Mouse (Mus musculus) kidney, adult 2 months (tissue): ENCODE data around the gene Klc3. TPM values are rescaled to one million over a fixed set of nuclear protein-coding genes. Genes with fewer than 3 reads are reported as not detected.

Experiments used
- DNase-seq: peaks from one replicate; pipeline ENCODE4 v3.0.0; 2021
- H3K27ac ChIP-seq: fragments of 200-500 bp; 2 replicates; pipeline ENCODE4 v1.5.1; 2012; ENCODE audit warnings: low read depth, low read length, control low read depth, inconsistent platforms; ENCODE audit not compliant: insufficient read depth
- H3K27me3 ChIP-seq: fragments of 200-500 bp; replicated peaks from 2 replicates; pipeline ENCODE4 v1.6.1; 2012; ENCODE audit warnings: mild to moderate bottlenecking, moderate library complexity, low read length, inconsistent platforms; ENCODE audit not compliant: control insufficient read depth, insufficient read depth
- H3K36me3 ChIP-seq: fragments of 200-500 bp; 2 replicates; pipeline ENCODE4 v1.6.1; 2012; ENCODE audit warnings: mild to moderate bottlenecking, moderate library complexity, low read length, inconsistent platforms; ENCODE audit not compliant: control insufficient read depth, insufficient read depth
- H3K4me1 ChIP-seq: fragments of 200-500 bp; 2 replicates; pipeline ENCODE4 v1.6.1; 2011; ENCODE audit warnings: low read length; ENCODE audit not compliant: control insufficient read depth, insufficient read depth
- H3K4me3 ChIP-seq: fragments of 200-500 bp; 2 replicates; pipeline ENCODE4 v1.5.1; 2011; ENCODE audit warnings: mild to moderate bottlenecking, low read depth, low read length, control low read depth; ENCODE audit not compliant: insufficient read depth
- CTCF ChIP-seq: fragments of 200-500 bp; conservative IDR thresholded peaks from 2 replicates; pipeline ENCODE4 v1.5.1; 2011; ENCODE audit warnings: low read depth, mild to moderate bottlenecking, control low read depth, low read length, moderate library complexity, mixed read lengths; ENCODE audit not compliant: insufficient read depth, insufficient read length
- POLR2A ChIP-seq: fragments of 200-500 bp; IDR thresholded peaks from one replicate; pipeline ENCODE4 v1.6.1; 2011; ENCODE audit warnings: low read depth, low read length, control low read depth
- WGBS: fragments of 180-500 bp; shearing (Covaris S2); methylation state at CpG from one replicate; pipeline ENCODE4 v1.1.7; 2018; 5-methylcytosine and 5-hydroxymethylcytosine counted together
- polyA plus RNA-seq: library from polyadenylated mRNA; depleted of rRNA; stranded (reverse); fragments of >200 nt; gene quantifications from 2 replicates; pipeline ENCODE4 v1.2.3, GENCODE M21; 2012; rRNA removed

Klc3 gene
- polyA plus RNA-seq, 1 experiment, result 3.7 TPM

DNA sequence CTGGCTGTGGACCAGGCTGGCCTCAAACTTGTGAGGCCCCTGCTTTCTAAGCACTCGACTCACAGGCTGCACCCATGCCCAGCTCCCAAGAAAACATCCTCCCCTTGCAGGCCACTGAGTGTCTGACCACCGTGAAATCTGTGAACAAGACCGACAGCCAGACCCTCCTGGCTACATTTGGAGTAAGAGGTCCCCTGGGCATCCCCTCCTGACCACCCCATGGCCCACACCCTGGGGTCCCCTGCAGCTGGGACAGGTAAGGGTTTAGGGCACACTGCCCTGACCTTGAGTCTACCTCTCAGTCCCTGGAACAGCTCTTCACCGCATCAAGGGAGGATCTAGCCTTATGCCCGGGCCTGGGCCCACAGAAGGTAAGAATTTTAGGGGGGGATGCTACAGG, 48.9 kb downstream of the Klc3 start:
- DNase-seq, result no peak
- H3K27ac ChIP-seq, result no peak overlapping the region
- no peak overlapping the region for H3K4me3 ChIP-seq
- TF ChIP-seq CTCF (no peak), POLR2A (no peak)
- no peaks in the 10 kb centered on the region for H3K36me3 ChIP-seq
- whole genome bisulfite sequencing, result 84% methylated on average over 5 of the region's 5 CpGs
- H3K4me1 ChIP-seq, result no peaks in the 10 kb centered on the region; the same call in 1 of the 2 replicates
- H3K27me3 ChIP-seq, result no peaks in the 10 kb centered on the region

DNA sequence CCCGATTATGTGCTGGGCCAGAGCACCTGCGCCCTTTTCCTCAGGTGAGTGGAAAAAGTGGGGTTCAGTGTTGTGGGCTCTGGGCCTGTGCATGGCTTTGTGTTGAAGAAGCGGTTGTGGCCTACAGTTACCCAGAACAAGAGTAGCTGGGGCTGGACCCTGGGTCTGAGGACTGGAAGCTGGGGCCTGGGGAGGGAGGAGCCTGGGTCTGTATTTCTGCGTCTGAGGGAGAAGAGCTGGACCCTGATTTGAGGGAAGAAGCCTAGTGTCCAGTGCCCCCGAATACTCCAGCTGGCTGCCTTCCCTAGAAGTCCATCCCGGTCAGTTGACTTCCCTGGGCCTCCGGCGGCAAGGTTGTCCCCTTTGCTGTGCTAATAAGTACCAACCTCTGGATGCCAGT, 53.7 kb downstream of the Klc3 start:
- WGBS, result 90% methylated on average over 8 of the region's 8 CpGs
- no peak for DNase-seq
- no peaks in the 10 kb centered on the region; the same call in 1 of the 2 replicates for H3K4me1 ChIP-seq
- TF ChIP-seq CTCF, result no peak
- no peak for TF ChIP-seq POLR2A
- H3K4me3 ChIP-seq, result no peak overlapping the region
- no peaks in the 10 kb centered on the region for H3K36me3 ChIP-seq
- no peak overlapping the region for H3K27ac ChIP-seq
- H3K27me3 ChIP-seq, result no peaks in the 10 kb centered on the region

DNA sequence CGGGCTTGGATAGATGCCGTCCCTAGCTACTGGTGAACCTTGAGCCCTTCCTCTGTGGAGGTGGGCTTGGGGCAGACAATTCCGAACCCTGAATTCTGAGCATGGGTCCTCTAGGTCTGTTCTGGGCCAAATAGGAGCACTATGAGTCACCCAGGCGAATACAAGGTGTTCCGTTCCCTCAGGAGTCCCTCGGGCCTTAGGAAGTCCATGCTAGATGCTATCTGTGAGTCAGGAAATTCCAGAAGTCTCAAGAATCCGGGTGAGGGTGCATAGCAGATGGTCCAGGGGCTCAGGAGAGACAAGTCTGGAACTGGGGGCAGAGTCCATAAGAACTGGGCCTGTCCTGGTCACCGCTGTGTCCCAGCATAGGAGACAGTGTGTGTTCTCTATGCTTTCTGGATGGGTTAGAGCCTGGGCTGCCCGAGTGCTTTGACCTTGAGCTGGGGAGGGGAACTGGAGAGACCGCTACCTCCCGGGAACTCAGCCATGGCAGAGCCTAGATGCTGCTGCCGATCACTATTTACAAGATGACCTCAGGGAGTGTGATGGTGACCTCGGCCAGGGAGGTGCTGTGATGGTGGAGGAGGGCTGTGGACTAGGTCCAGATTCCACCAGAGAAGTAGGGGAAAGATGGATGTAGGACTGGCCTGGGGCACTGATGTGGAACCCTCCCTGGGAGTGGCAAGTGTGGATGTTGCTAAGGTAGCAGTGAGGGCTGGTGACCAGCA, 54.6 kb downstream of the Klc3 start:
- WGBS, result 45% methylated on average over 13 of the region's 13 CpGs
- TF ChIP-seq CTCF (no peak), POLR2A (no peak)
- H3K27me3 ChIP-seq, result no peaks in the 10 kb centered on the region
- H3K27ac ChIP-seq, result peak overlapping the region; percentile 48
- peaks cover 2% of the 10 kb centered on the region; the same call in 1 of the 2 replicates for H3K4me1 ChIP-seq
- H3K4me3 ChIP-seq, result no peak overlapping the region
- peak; percentile 38 for DNase-seq
- H3K36me3 ChIP-seq, result no peaks in the 10 kb centered on the region

DNA sequence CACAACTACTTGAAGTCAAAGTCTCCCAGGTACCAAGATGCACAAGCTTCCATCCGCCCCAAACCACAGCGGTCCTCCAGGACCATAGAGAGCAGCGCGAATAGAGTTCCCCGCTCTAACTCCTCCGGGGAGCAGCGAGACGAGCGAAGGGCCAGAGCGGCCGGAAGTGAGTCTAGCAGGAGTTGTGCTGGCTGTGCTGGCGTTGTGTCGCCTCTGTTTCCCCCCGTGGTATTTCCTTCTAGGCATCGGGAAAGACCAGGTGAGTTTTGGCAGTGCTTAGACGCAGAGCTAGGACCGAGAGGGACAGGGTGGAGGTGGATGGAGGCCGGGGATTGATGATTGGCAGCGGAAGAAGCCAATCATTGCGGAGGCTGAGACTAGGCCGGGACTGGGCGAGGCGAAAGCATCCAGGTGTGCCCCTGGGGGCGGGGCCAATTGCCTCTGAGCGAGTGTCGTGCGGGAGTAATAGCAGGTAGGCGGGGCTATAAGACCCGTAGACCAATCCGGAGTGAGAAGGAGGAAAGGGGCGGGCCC, 58.9 kb downstream of the Klc3 start:
- TF ChIP-seq CTCF (no peak), POLR2A (peak; percentile 5)
- H3K36me3 ChIP-seq, result no peaks in the 10 kb centered on the region
- peaks cover 8% of the 10 kb centered on the region; the same call in 1 of the 2 replicates for H3K4me1 ChIP-seq
- peak overlapping the region; percentile 84 for H3K27ac ChIP-seq
- peak overlapping the region; percentile 79 for H3K4me3 ChIP-seq
- no peaks in the 10 kb centered on the region for H3K27me3 ChIP-seq
- peak; percentile 99 for DNase-seq
- under 1% methylated on average over 31 of the region's 31 CpGs for WGBS

Other genes starting within 250 kb of the Klc3 start
- 0.13 and 0.20 TPM in 2 replicates for gene Gipr, start 238.0 kb downstream of the Klc3 start, polyA plus RNA-seq
- gene Eml2, start 227.7 kb downstream of the Klc3 start, polyA plus RNA-seq, result 38.8 and 39.0 TPM in 2 replicates
- gene Gpr4, start 191.6 kb downstream of the Klc3 start, polyA plus RNA-seq, result 10.1 and 10.8 TPM in 2 replicates
- 41.7 and 48.5 TPM in 2 replicates for gene Opa3, start 175.8 kb downstream of the Klc3 start, polyA plus RNA-seq
- gene Vasp, start 132.3 kb downstream of the Klc3 start, polyA plus RNA-seq, result 69.5 and 71.5 TPM in 2 replicates
- gene Ppm1n, start 124.0 kb downstream of the Klc3 start, polyA plus RNA-seq, result not detected in 2 replicates
- gene Rtn2, start 121.5 kb downstream of the Klc3 start, polyA plus RNA-seq, result 7.6 and 19.1 TPM in 2 replicates
- 0.17 and 0.19 TPM in 2 replicates for gene Fosb, start 94.1 kb downstream of the Klc3 start, polyA plus RNA-seq
- gene Ercc1, start 59.3 kb downstream of the Klc3 start, polyA plus RNA-seq, result 27.6 and 31.9 TPM in 2 replicates
- 5.3 and 5.9 TPM in 2 replicates for gene Cd3eap, start 44.6 kb downstream of the Klc3 start, polyA plus RNA-seq
- 5.9 and 6.8 TPM in 2 replicates for gene Ppp1r13l, start 44.4 kb downstream of the Klc3 start, polyA plus RNA-seq
- 32.4 and 39.9 TPM in 2 replicates for gene Ercc2, start 22.1 kb downstream of the Klc3 start, polyA plus RNA-seq
- 2.0 and 420 TPM in 2 replicates for gene Ckm, start 672 bp upstream of the Klc3 start, polyA plus RNA-seq
- 16.1 and 18.2 TPM in 2 replicates for gene Mark4, start 54.7 kb upstream of the Klc3 start, polyA plus RNA-seq
- gene Exoc3l2, start 59.2 kb upstream of the Klc3 start, polyA plus RNA-seq, result 41.6 and 46.6 TPM in 2 replicates
- gene Bloc1s3, start 104.3 kb upstream of the Klc3 start, polyA plus RNA-seq, result 8.6 and 10.3 TPM in 2 replicates
- 62.3 and 74.6 TPM in 2 replicates for gene Trappc6a, start 104.3 kb upstream of the Klc3 start, polyA plus RNA-seq
- 0.11 and 0.16 TPM in 2 replicates for gene Nkpd1, start 113.7 kb upstream of the Klc3 start, polyA plus RNA-seq
- 87.0 and 92.0 TPM in 2 replicates for gene Ppp1r37, start 159.0 kb upstream of the Klc3 start, polyA plus RNA-seq
- 2.7 and 3.3 TPM in 2 replicates for gene Zfp296, start 173.2 kb upstream of the Klc3 start, polyA plus RNA-seq
- gene Gemin7, start 173.5 kb upstream of the Klc3 start, polyA plus RNA-seq, result 143 and 149 TPM in 2 replicates
- 29.0 and 54.8 TPM in 2 replicates for gene Clasrp, start 200.4 kb upstream of the Klc3 start, polyA plus RNA-seq
- 10.4 and 13.3 TPM in 2 replicates for gene Relb, start 225.3 kb upstream of the Klc3 start, polyA plus RNA-seq